Mouse (Mus musculus) heart, postnatal 0 days (tissue): ENCODE measurements around the gene DXBay18. TPM values are rescaled to one million over a fixed set of nuclear protein-coding genes. Genes with fewer than 3 reads are reported as not detected.
"Not testable (repeated sequence)": the region's sequence is repeated elsewhere in the genome, so short reads cannot be mapped to it uniquely, and the experiment has no call there.

Source experiments
- ATAC-seq: fragments of 200-750 bp; cut with Nextera tagmentation; 2 replicates; pipeline ENCODE4 v1.8.0; 2017; ENCODE audit warnings: low read depth, moderate number of reproducible peaks, moderate library complexity; ENCODE audit not compliant: insufficient read depth
- DNase-seq: peaks from one replicate; pipeline ENCODE4 v3.0.0-alpha.2; 2016; ENCODE audit warnings: low spot score
- H3K27ac ChIP-seq: fragments of 300-500 bp; sonication (generic); 2 replicates; pipeline ENCODE4 v1.5.1; 2014; ENCODE audit warnings: low read depth, mild to moderate bottlenecking
- H3K27me3 ChIP-seq: fragments of 300-500 bp; sonication (generic); 2 replicates; pipeline ENCODE4 v1.6.1; 2014; ENCODE audit warnings: low read length, mixed read lengths; ENCODE audit not compliant: control insufficient read depth, insufficient read depth
- H3K36me3 ChIP-seq: fragments of 300-500 bp; sonication (generic); replicated peaks from 2 replicates; pipeline ENCODE4 v1.6.1; 2014; ENCODE audit warnings: low read length, mixed read lengths; ENCODE audit not compliant: control insufficient read depth, insufficient read depth
- H3K4me1 ChIP-seq: fragments of 300-500 bp; sonication (generic); 2 replicates; pipeline ENCODE4 v1.6.1; 2014; ENCODE audit warnings: antibody characterized with exemption; ENCODE audit not compliant: control insufficient read depth, insufficient read depth
- H3K4me2 ChIP-seq: fragments of 300-500 bp; sonication (generic); 2 replicates; pipeline ENCODE4 v1.6.1; 2014; ENCODE audit warnings: low read depth, mild to moderate bottlenecking, low read length, moderate library complexity
- H3K4me3 ChIP-seq: fragments of 300-500 bp; sonication (generic); 2 replicates; pipeline ENCODE4 v1.5.1; 2014; ENCODE audit warnings: low read depth, low read length
- H3K9ac ChIP-seq: fragments of 300-500 bp; sonication (generic); replicated peaks from 2 replicates; pipeline ENCODE4 v1.6.1; 2014; ENCODE audit warnings: low read depth, low read length, mixed read lengths
- H3K9me3 ChIP-seq: fragments of 300-500 bp; sonication (generic); replicated peaks from 2 replicates; pipeline ENCODE4 v1.6.1; 2016; ENCODE audit warnings: low read length; ENCODE audit not compliant: control insufficient read depth
- WGBS: fragments of 180-500 bp; shearing (Covaris S2); extraction: QIAGEN DNeasy Blood & Tissue Kit; methylation state at CpG from one replicate; pipeline ENCODE4 v1.1.7; 2014; 5-methylcytosine and 5-hydroxymethylcytosine counted together
- polyA plus RNA-seq: library from polyadenylated mRNA; unstranded; fragments of >200 nt; fragmentation: Nextera tagmentation; extraction: Ambion mirVana; gene quantifications from 2 replicates; pipeline ENCODE4 v1.2.1, GENCODE M21; 2015
- total RNA-seq: library from RNA; depleted of rRNA; stranded (reverse); fragments of >200 nt; gene quantifications from 2 replicates; pipeline ENCODE4 v1.2.3, GENCODE M21; 2014; ENCODE audit warnings: low replicate concordance; rRNA removed

The DXBay18 gene
- total RNA-seq: not detected in 2 replicates
- not detected in 2 replicates for polyA plus RNA-seq

GRCm38 (mm10) chrX:73149350-73149749 is at the start of gene DXBay18:
TSS of gene DXBay18 (minus strand) at chrX:73149450.
- H3K9me3 ChIP-seq, H3K4me3 ChIP-seq, H3K4me2 ChIP-seq, H3K9ac ChIP-seq, DNase-seq, H3K27ac ChIP-seq, H3K4me1 ChIP-seq, H3K27me3 ChIP-seq, H3K36me3 ChIP-seq, ATAC-seq: not testable (repeated sequence)
- WGBS: no CpG with 5 or more reads among the region's 7 CpGs

GRCm38 (mm10) chrX:73191934-73192333 is 42.7 kb upstream of the DXBay18 start, which contains the start of gene Xlr3b:
TSS of gene Xlr3b (plus strand) at chrX:73192207.
- H3K9ac ChIP-seq, H3K36me3 ChIP-seq, H3K27me3 ChIP-seq, H3K4me3 ChIP-seq, H3K4me1 ChIP-seq, H3K27ac ChIP-seq, ATAC-seq, H3K9me3 ChIP-seq, H3K4me2 ChIP-seq: not testable (repeated sequence)
- 75% methylated on average over 12 of the region's 12 CpGs for WGBS
- DNase-seq: peak; percentile 5

- not testable (repeated sequence) for H3K27me3 ChIP-seq, H3K9ac ChIP-seq, H3K36me3 ChIP-seq, DNase-seq, H3K9me3 ChIP-seq, H3K4me3 ChIP-seq, H3K4me1 ChIP-seq, H3K4me2 ChIP-seq, ATAC-seq, H3K27ac ChIP-seq
- 60% methylated on average over 2 of the region's 15 CpGs for WGBS
Measured at GRCm38 (mm10) chrX:73176889-73177288, 27.6 kb upstream of the DXBay18 start, which contains the start of gene Spin2d. TSS of gene Spin2d (minus strand) at chrX:73176989.

- H3K36me3 ChIP-seq, H3K9ac ChIP-seq, H3K4me2 ChIP-seq, H3K27ac ChIP-seq, ATAC-seq, H3K9me3 ChIP-seq, H3K4me1 ChIP-seq, H3K27me3 ChIP-seq, H3K4me3 ChIP-seq, DNase-seq: not testable (repeated sequence)
- WGBS: no CpG with 5 or more reads among the region's 20 CpGs
Measured at GRCm38 (mm10) chrX:73148496-73148895, 754 bp downstream of the DXBay18 start, which contains the start of gene Xlr5b. TSS of gene Xlr5b (plus strand) at chrX:73148796.

GRCm38 (mm10) chrX:73143218-73143618 is 6.0 kb downstream of the DXBay18 start:
- H3K4me1 ChIP-seq, H3K4me2 ChIP-seq, H3K9ac ChIP-seq, H3K27me3 ChIP-seq, H3K4me3 ChIP-seq, ATAC-seq, DNase-seq, H3K36me3 ChIP-seq, H3K9me3 ChIP-seq, H3K27ac ChIP-seq: not testable (repeated sequence)
- WGBS: no CpG with 5 or more reads among the region's 7 CpGs

- WGBS: no CpG with 5 or more reads among the region's 12 CpGs
- H3K4me3 ChIP-seq, ATAC-seq, H3K27me3 ChIP-seq, H3K36me3 ChIP-seq, H3K4me2 ChIP-seq, H3K9me3 ChIP-seq, H3K9ac ChIP-seq, H3K27ac ChIP-seq, DNase-seq, H3K4me1 ChIP-seq: not testable (repeated sequence)
Measured at GRCm38 (mm10) chrX:73122859-73123829, 26.1 kb downstream of the DXBay18 start.

- WGBS: no CpG with 5 or more reads among the region's 7 CpGs
Measured at GRCm38 (mm10) chrX:73116747-73117146, 32.5 kb downstream of the DXBay18 start, which contains the start of gene Gm14685. TSS of gene Gm14685 (plus strand) at chrX:73117047.

GRCm38 (mm10) chrX:73096941-73097508 is 52.2 kb downstream of the DXBay18 start, which contains the start of gene Xlr3a:
TSS of gene Xlr3a (minus strand) at chrX:73097095.
- not testable (repeated sequence) for H3K9ac ChIP-seq, ATAC-seq, H3K4me2 ChIP-seq, DNase-seq, H3K27ac ChIP-seq, H3K27me3 ChIP-seq, H3K4me3 ChIP-seq, H3K4me1 ChIP-seq, H3K36me3 ChIP-seq, H3K9me3 ChIP-seq
- WGBS: 72% methylated on average over 13 of the region's 13 CpGs

More at GRCm38 (mm10) chrX:73116747-73117146, 32.5 kb downstream of the DXBay18 start, which contains the start of gene Gm14685:
- not testable (repeated sequence) for H3K36me3 ChIP-seq, H3K4me3 ChIP-seq, ATAC-seq, H3K9ac ChIP-seq, H3K27me3 ChIP-seq, H3K9me3 ChIP-seq, H3K4me1 ChIP-seq, H3K4me2 ChIP-seq, DNase-seq, H3K27ac ChIP-seq
